ENCODE assay signal across 18 mouse cellular contexts in the genomic region with DNA sequence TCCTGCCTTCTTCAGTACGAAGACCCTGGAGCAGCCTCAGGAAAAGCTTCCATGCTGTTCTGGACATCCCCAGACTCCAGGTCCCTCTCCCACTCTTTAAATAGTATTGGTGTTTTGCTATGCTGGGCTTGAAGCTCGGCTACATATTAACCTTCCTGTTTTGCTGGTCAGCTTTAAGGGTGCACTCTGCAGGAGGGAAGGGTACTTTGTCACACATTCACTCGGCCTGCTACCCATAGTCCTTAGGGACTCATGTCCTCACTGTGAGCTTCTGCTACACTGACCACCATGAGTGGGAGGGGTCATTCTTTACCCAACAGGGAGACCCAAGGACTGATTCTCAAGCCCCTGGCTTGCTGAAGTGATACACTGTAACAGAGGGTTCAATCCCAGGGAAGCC. TPM values are rescaled to one million over a fixed set of nuclear protein-coding genes. Genes with fewer than 3 reads are reported as not detected.
A peak's percentile ranks its signal among the peaks of the same experiment; 100 is the strongest.
DNase-seq lines count a peak whose midpoint lies in the region; ATAC-seq and TF ChIP-seq lines count a peak whose summit lies in the region.
"Had no signal": no experiment of that assay in that cellular context is flagged by ENCODE, and none has a peak within 500 bp of the region (broad histone marks: within the 10 kb centered on the region; RNA-seq: fewer than 3 reads in every experiment).

No protein-coding gene starts in this region.

- H3K4me3 ChIP-seq in stomach, embryonic 15.5 days (replicated peaks) = no peak overlapping the region
- no peak overlapping the region for H3K4me3 ChIP-seq in stomach, postnatal 0 days (ENCODE audit: low read depth, low read length)
- H3K4me3 ChIP-seq in kidney, adult 2 months (ENCODE audit: insufficient read depth, low read depth, low read length) = 0 out of 2 replicates have a peak overlapping the region, but pooled peaks have one; percentile 5
- H3K4me3 ChIP-seq in stomach, embryonic 16.5 days (replicated peaks; ENCODE audit: low read length) = no peak overlapping the region
- H3K4me3 ChIP-seq: heart, embryonic 13.5 days; midbrain, embryonic 15.5 days had no signal

- no peaks in the 10 kb centered on the region for H3K9me3 ChIP-seq in stomach, embryonic 15.5 days
- no peaks in the 10 kb centered on the region for H3K9me3 ChIP-seq in stomach, postnatal 0 days (ENCODE audit: control insufficient read depth, low read length)
- no peaks in the 10 kb centered on the region; the same call in 1 of the 2 replicates for H3K9me3 ChIP-seq in stomach, embryonic 16.5 days (replicated peaks; ENCODE audit: control insufficient read depth, low read length)
- H3K9me3 ChIP-seq: heart, embryonic 13.5 days; limb, embryonic 10.5 days; midbrain, embryonic 15.5 days had no signal

- no peak for ATAC-seq in stomach, embryonic 15.5 days (ENCODE audit: insufficient read depth, low FRiP score, low read depth)
- no peak for ATAC-seq in stomach, postnatal 0 days (ENCODE audit: low FRiP score, low TSS enrichment)
- no peak for ATAC-seq in stomach, embryonic 16.5 days (ENCODE audit: insufficient read depth, low FRiP score)
- ATAC-seq in frontal cortex, adult (ENCODE audit: low TSS enrichment) = no peak
- no peak for ATAC-seq in inflammation-experienced regulatory T-cells, adult 6 months
- ATAC-seq: midbrain, embryonic 15.5 days had no signal

- peaks cover 3% of the 10 kb centered on the region; the same call in 1 of the 2 replicates for H3K36me3 ChIP-seq in stomach, embryonic 15.5 days
- H3K36me3 ChIP-seq in stomach, postnatal 0 days (ENCODE audit: control insufficient read depth, insufficient read depth, low read length) = peaks cover 3% of the 10 kb centered on the region; the same call in 1 of the 2 replicates
- H3K36me3 ChIP-seq in kidney, adult 2 months (ENCODE audit: control insufficient read depth, insufficient read depth, low read length) = no peaks in the 10 kb centered on the region; the same call in 1 of the 2 replicates
- H3K36me3 ChIP-seq in stomach, embryonic 16.5 days (ENCODE audit: control insufficient read depth, insufficient read depth, low read length) = 0 out of 2 replicates have a peak, but pooled peaks cover 4% of the 10 kb centered on the region

- H3K27me3 ChIP-seq in stomach, embryonic 15.5 days (replicated peaks) = no peaks in the 10 kb centered on the region
- no peaks in the 10 kb centered on the region for H3K27me3 ChIP-seq in stomach, postnatal 0 days (ENCODE audit: control insufficient read depth, insufficient read depth, low read length)
- no peaks in the 10 kb centered on the region for H3K27me3 ChIP-seq in kidney, adult 2 months (replicated peaks; ENCODE audit: control insufficient read depth, insufficient read depth, low read length)
- H3K27me3 ChIP-seq in stomach, embryonic 16.5 days (ENCODE audit: control insufficient read depth, insufficient read depth, low read length) = no peaks in the 10 kb centered on the region
- H3K27me3 ChIP-seq: heart, embryonic 13.5 days; midbrain, embryonic 15.5 days had no signal

- TF ChIP-seq EP300 in stomach, postnatal 0 days (optimal IDR thresholded peaks at IDR 0.05) = no peak

- TF ChIP-seq POLR2A in kidney, adult 2 months (IDR thresholded peaks at IDR 0.05; ENCODE audit: low read depth, low read length) = no peak

- H3K27ac ChIP-seq in stomach, embryonic 15.5 days = peak overlapping the region; percentile 40; the same call in 1 of the 2 replicates
- H3K27ac ChIP-seq in stomach, postnatal 0 days (replicated peaks) = no peak overlapping the region
- H3K27ac ChIP-seq in kidney, adult 2 months (ENCODE audit: insufficient read depth, low read depth, low read length) = peak overlapping the region; percentile 54
- H3K27ac ChIP-seq in stomach, embryonic 16.5 days (ENCODE audit: low read length) = peak overlapping the region; percentile 36; the same call in 1 of the 2 replicates
- H3K27ac ChIP-seq: heart, embryonic 13.5 days; limb, embryonic 10.5 days; midbrain, embryonic 15.5 days had no signal

- no peak for TF ChIP-seq CTCF in stomach, postnatal 0 days (IDR thresholded peaks at IDR 0.05; ENCODE audit: low read depth)
- no peak for TF ChIP-seq CTCF in kidney, adult 2 months (conservative IDR thresholded peaks at IDR 0.05; ENCODE audit: insufficient read depth, insufficient read length, low read depth, low read length)

- H3K9ac ChIP-seq in stomach, embryonic 15.5 days = no peak overlapping the region
- H3K9ac ChIP-seq in stomach, postnatal 0 days (ENCODE audit: low read length) = no peak overlapping the region
- H3K9ac ChIP-seq in stomach, embryonic 16.5 days (ENCODE audit: low read length) = peak overlapping the region; percentile 16; the same call in 1 of the 2 replicates
- H3K9ac ChIP-seq: heart, embryonic 13.5 days; lung, embryonic 14.5 days; midbrain, embryonic 15.5 days had no signal

- peaks cover 21% of the 10 kb centered on the region for H3K4me1 ChIP-seq in stomach, embryonic 15.5 days
- no peaks in the 10 kb centered on the region for H3K4me1 ChIP-seq in stomach, postnatal 0 days (replicated peaks; ENCODE audit: control insufficient read depth, insufficient read depth)
- H3K4me1 ChIP-seq in kidney, adult 2 months (ENCODE audit: control insufficient read depth, insufficient read depth, low read length) = peaks cover 10% of the 10 kb centered on the region; the same call in 1 of the 2 replicates
- peaks cover 13% of the 10 kb centered on the region for H3K4me1 ChIP-seq in stomach, embryonic 16.5 days (ENCODE audit: control insufficient read depth, insufficient read depth, low read length)

- WGBS in stomach, embryonic 15.5 days = 64% methylated on average over 3 of the region's 3 CpGs
- 75% methylated on average over 3 of the region's 3 CpGs for WGBS in stomach, postnatal 0 days
- WGBS in kidney, adult 2 months = 36% methylated on average over 3 of the region's 3 CpGs
- WGBS in stomach, embryonic 16.5 days = 76% methylated on average over 3 of the region's 3 CpGs

- H3K4me2 ChIP-seq in stomach, embryonic 15.5 days = no peak overlapping the region
- no peak overlapping the region for H3K4me2 ChIP-seq in stomach, postnatal 0 days (replicated peaks; ENCODE audit: low read depth)
- H3K4me2 ChIP-seq in stomach, embryonic 16.5 days (ENCODE audit: low read depth, low read length) = no peak overlapping the region
- H3K4me2 ChIP-seq: heart, embryonic 13.5 days; midbrain, embryonic 15.5 days had no signal

- no peak for DNase-seq in stomach, postnatal 0 days (ENCODE audit: low spot score)
- peak; percentile 87 for DNase-seq in kidney, adult 2 months
- peak; percentile 59 to 81 for DNase-seq in kidney, postnatal 25 days
- DNase-seq in layer of hippocampus, postnatal 36 days = no peak
- DNase-seq: adrenal gland, postnatal 14 days; cerebellum, postnatal 25 days; heart, postnatal 4 days had no signal

RNA-seq across cellular contexts. Expression of gene Cyba, which starts 2.1 kb away (rescaled TPM):
- polyA plus RNA-seq in stomach, embryonic 15.5 days (2015; fragmentation: Nextera tagmentation; extraction: Ambion mirVana) = 238 and 267 TPM in 2 replicates
- 250 and 267 TPM in 2 replicates for polyA plus RNA-seq in stomach, postnatal 0 days (2015; fragmentation: Nextera tagmentation; extraction: Ambion mirVana)
- polyA plus RNA-seq in kidney, adult 2 months (2012; rRNA removed) = 1,266 and 1,342 TPM in 2 replicates
- 241 and 270 TPM in 2 replicates for polyA plus RNA-seq in stomach, embryonic 16.5 days (2015; fragmentation: Nextera tagmentation; extraction: Ambion mirVana)
- polyA plus RNA-seq in inflammation-experienced regulatory T-cells, adult 6 months (2017; shearing (Covaris generic)) = 100 to 1,000 TPM; 664 to 875 (median 733) TPM
- 10 to 100 TPM; 10.0 to 10.2 TPM for total RNA-seq in layer of hippocampus, postnatal 36 days (2021)

RNA-seq across cellular contexts. Expression of gene Il17c, which starts 8.8 kb away (rescaled TPM):
- polyA plus RNA-seq in stomach, embryonic 15.5 days (2015; fragmentation: Nextera tagmentation; extraction: Ambion mirVana) = not detected in 2 replicates
- 0.15 and 0.32 TPM in 2 replicates for polyA plus RNA-seq in stomach, postnatal 0 days (2015; fragmentation: Nextera tagmentation; extraction: Ambion mirVana)
- 0.11 TPM in 1 of 2 replicates, not detected in the other for polyA plus RNA-seq in kidney, adult 2 months (2012; rRNA removed)
- polyA plus RNA-seq in stomach, embryonic 16.5 days (2015; fragmentation: Nextera tagmentation; extraction: Ambion mirVana) = not detected in 2 replicates
- under 1 TPM in 1 of 3 experiments, not detected in 2; 0.64 TPM for polyA plus RNA-seq in inflammation-experienced regulatory T-cells, adult 6 months (2017; shearing (Covaris generic))
- total RNA-seq in layer of hippocampus, postnatal 36 days (2021) = not detected
- total RNA-seq: adrenal gland, postnatal 14 days; gastrocnemius, postnatal 4 days; heart, postnatal 4 days; layer of hippocampus, postnatal 10 days had no signal
- polyA plus RNA-seq: embryonic facial prominence, embryonic 11.5 days; heart, embryonic 13.5 days; lung, embryonic 14.5 days; midbrain, embryonic 15.5 days had no signal

RNA-seq across cellular contexts. Expression of gene Mvd, which starts 12.6 kb away (rescaled TPM):
- polyA plus RNA-seq in stomach, embryonic 15.5 days (2015; fragmentation: Nextera tagmentation; extraction: Ambion mirVana) = 38.7 and 43.7 TPM in 2 replicates
- 34.6 and 35.7 TPM in 2 replicates for polyA plus RNA-seq in stomach, postnatal 0 days (2015; fragmentation: Nextera tagmentation; extraction: Ambion mirVana)
- polyA plus RNA-seq in kidney, adult 2 months (2012; rRNA removed) = 68.7 and 77.3 TPM in 2 replicates
- polyA plus RNA-seq in stomach, embryonic 16.5 days (2015; fragmentation: Nextera tagmentation; extraction: Ambion mirVana) = 40.3 and 40.7 TPM in 2 replicates
- polyA plus RNA-seq in inflammation-experienced regulatory T-cells, adult 6 months (2017; shearing (Covaris generic)) = 10 to 100 TPM in 2 of 3 experiments, 1 to 10 TPM in 1; 6.6 to 15.3 (median 12.7) TPM
- 10 to 100 TPM; 19.1 to 20.6 TPM for total RNA-seq in layer of hippocampus, postnatal 36 days (2021)

RNA-seq across cellular contexts. Expression of gene Snai3, which starts 29.9 kb away (rescaled TPM):
- polyA plus RNA-seq in stomach, embryonic 15.5 days (2015; fragmentation: Nextera tagmentation; extraction: Ambion mirVana) = 0.31 and 0.70 TPM in 2 replicates
- 1.4 and 1.6 TPM in 2 replicates for polyA plus RNA-seq in stomach, postnatal 0 days (2015; fragmentation: Nextera tagmentation; extraction: Ambion mirVana)
- polyA plus RNA-seq in kidney, adult 2 months (2012; rRNA removed) = 1.6 and 1.7 TPM in 2 replicates
- polyA plus RNA-seq in stomach, embryonic 16.5 days (2015; fragmentation: Nextera tagmentation; extraction: Ambion mirVana) = 0.59 and 1.2 TPM in 2 replicates
- 10 to 100 TPM in 1 of 3 experiments, 1 to 10 TPM in 2; 2.6 to 13.9 (median 3.9) TPM for polyA plus RNA-seq in inflammation-experienced regulatory T-cells, adult 6 months (2017; shearing (Covaris generic))
- not detected for total RNA-seq in layer of hippocampus, postnatal 36 days (2021)
- total RNA-seq: adrenal gland, postnatal 14 days; layer of hippocampus, postnatal 10 days had no signal
- polyA plus RNA-seq: limb, embryonic 10.5 days; midbrain, embryonic 15.5 days had no signal

RNA-seq across cellular contexts. Expression of gene Rnf166, which starts 45.2 kb away (rescaled TPM):
- 35.1 and 38.5 TPM in 2 replicates for polyA plus RNA-seq in stomach, embryonic 15.5 days (2015; fragmentation: Nextera tagmentation; extraction: Ambion mirVana)
- 31.2 and 32.2 TPM in 2 replicates for polyA plus RNA-seq in stomach, postnatal 0 days (2015; fragmentation: Nextera tagmentation; extraction: Ambion mirVana)
- polyA plus RNA-seq in kidney, adult 2 months (2012; rRNA removed) = 64.4 and 64.5 TPM in 2 replicates
- 31.3 and 36.4 TPM in 2 replicates for polyA plus RNA-seq in stomach, embryonic 16.5 days (2015; fragmentation: Nextera tagmentation; extraction: Ambion mirVana)
- polyA plus RNA-seq in inflammation-experienced regulatory T-cells, adult 6 months (2017; shearing (Covaris generic)) = 10 to 100 TPM; 30.5 to 56.1 (median 31.2) TPM
- 10 to 100 TPM; 31.8 to 36.3 TPM for total RNA-seq in layer of hippocampus, postnatal 36 days (2021)

Comparison
In these comparisons a context has a peak if more than half of its experiments do, and no peak if none do; other contexts are left out.
1. DNase-seq: peak in kidney, adult 2 months (single experiment) and kidney, postnatal 25 days (2 of 2); none in stomach, postnatal 0 days (single experiment) and layer of hippocampus, postnatal 36 days (0 of 2).